Mouse (Mus musculus): ENCODE results near the gene Kcnh4.

DNA sequence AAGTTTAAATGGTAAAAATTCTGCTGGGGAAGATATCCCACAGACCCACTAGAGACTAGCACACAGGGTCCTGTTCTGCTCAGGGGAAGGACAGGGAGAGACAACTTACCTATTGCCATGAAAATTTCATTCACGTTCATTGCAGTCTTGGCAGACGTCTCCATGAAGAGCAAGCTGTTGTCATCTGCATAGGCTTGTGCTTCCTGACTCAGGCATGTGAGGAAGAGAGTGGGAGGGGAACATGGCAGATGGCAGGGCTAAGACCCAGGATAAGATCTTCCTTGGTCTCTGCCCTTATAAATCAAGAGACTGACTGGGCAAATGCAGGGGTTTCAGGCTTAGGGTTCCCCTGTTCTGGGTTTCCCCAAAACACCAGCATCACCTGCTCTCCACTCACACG, 43.1 kb downstream of the Kcnh4 start:
- TF ChIP-seq TAL1 (IDR thresholded peaks at IDR 0.05; ENCODE audit: low read length) (no peak), GATA1 (IDR thresholded peaks at IDR 0.05; ENCODE audit: low read length) (no peak)
